Mouse (Mus musculus): Measurements from ENCODE around the gene Ripor2.

DNA sequence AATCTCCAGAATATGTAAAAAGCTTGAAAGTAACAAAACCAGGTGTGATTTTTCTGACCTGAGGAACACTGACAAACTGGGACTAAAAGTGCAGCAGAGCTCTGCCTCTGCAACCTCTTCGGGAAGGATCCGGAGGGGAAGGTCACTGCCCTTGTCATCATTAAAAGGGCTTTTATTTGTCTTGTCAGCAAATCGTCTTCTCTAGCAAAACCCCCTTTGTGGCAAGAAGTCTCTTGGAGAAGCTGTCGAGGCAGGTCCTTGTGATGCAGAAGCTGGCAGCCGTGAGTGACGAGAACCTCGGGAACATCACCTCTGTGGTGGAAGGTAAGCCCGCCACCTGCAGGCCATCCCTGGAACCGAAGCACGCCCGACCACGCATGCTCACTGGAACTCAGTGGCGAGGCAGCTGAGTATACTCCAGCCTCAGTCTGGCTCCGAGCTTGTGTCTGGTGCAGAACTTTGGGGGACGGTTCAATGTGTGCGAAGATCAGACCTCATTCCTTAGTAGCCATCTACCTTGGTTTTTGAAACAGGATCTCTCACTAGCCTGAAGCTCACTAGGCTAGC lies 131.5 kb downstream of the Ripor2 start:
- peak; percentile 83 for TF ChIP-seq CTCF (conservative IDR thresholded peaks at IDR 0.05; ENCODE audit: low read length)
- TF ChIP-seq NANOG (IDR thresholded peaks at IDR 0.05; ENCODE audit: borderline replicate concordance, low read length), result no peak
- no peak for TF ChIP-seq POU5F1 (IDR thresholded peaks at IDR 0.05; ENCODE audit: borderline replicate concordance, low read length)
